Mouse (Mus musculus) hematopoietic stem cell, adult 5-6 weeks (primary cell): ENCODE results near the gene Gramd1c. TPM values are rescaled to one million over a fixed set of nuclear protein-coding genes. Genes with fewer than 3 reads are reported as not detected.
A peak's percentile ranks its signal among the peaks of the same experiment; 100 is the strongest.

Experiments
- ATAC-seq, 2 experiments: fragments of 125-278 bp in 1 of 2; replicated peaks in 1 of 2; 2 replicates each; pipeline ENCODE4 v1.8.0; 2016 to 2017; ENCODE audit warnings: inconsistent platforms in 2 of 2, mild to moderate bottlenecking in 2 of 2, moderate number of reproducible peaks in 2 of 2, low read depth in 1 of 2, moderate TSS enrichment in 1 of 2; ENCODE audit not compliant: low FRiP score in 2 of 2, poor library complexity in 2 of 2, severe bottlenecking in 2 of 2, insufficient read depth in 1 of 2, low TSS enrichment in 1 of 2
- total RNA-seq: library from RNA; stranded (forward); fragments of 172-1452, 232-1000 nt; gene quantifications from 2 replicates; pipeline ENCODE4 v1.2.3, GENCODE M21; 2017

Gene Gramd1c
- total RNA-seq, 1 experiment from 2014 or later = 6.2 TPM

DNA sequence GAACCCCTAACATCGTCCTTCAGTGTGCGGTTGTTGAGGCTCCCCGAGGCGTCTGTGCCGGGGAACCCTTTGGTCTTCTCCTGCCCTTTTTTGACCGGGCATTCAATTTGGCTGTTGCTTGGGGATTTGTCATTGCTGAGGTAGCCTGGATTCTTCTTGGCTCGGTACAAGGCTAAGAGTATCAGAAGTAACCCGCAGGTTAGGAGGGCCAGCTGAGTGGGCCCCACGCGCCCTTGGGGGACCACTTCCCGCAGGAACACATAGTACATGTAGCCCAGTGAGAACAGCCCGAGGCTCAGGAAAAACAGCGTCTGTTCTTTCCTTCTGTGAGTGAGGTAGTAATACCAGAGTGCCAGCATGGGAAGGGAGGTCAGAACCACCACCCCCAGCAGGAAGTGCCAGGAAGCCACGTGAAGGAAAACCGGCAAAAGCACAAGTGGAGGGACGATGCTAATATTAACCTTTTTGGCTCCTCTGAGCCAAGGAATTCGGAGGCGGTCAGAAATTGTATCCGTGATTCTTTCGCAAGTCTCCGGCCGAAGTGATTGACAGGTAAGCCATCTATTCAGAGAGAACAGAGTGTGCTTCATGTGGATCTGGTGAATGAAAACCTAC lies 89.4 kb downstream of the Gramd1c start:
- no peak for ATAC-seq

DNA sequence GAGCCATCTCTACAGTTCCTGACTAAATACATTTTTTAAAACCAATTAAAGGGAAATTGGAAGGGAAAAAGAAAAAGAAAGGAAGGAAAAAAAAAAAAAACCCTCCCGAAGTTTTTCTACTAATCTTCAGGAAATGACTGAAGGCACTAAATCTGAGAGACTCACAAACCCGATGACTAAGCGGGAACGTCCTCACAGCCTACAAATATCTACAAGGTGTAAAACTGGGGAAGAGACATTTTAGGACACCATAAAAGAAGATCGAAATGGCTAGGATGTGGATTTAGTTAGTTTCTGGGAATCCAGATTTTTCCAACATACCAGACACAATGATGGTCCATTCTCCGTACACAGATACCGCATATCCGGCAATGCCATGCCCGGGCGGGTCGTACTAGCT lies 90.0 kb downstream of the Gramd1c start:
- ATAC-seq = no peak

DNA sequence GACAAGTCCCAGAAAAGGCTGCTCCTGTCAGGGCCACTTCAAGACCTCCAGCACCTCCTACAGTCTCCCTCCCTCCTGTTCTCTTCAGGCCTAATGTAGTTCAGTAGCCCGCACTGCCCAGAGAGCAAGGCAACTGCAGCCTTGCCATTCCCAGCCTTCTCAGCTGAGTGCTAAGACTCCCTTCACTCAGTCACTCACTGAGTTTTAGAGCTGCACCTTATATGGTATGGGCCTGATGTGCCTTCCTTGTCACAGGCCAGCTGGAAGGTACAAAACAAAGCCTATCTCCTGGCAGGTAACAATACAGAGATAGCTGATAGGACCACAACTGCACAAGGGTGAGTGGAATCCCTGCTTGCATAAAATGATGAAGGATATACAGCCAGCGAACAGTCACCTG lies 90.8 kb downstream of the Gramd1c start:
- no peak for ATAC-seq

DNA sequence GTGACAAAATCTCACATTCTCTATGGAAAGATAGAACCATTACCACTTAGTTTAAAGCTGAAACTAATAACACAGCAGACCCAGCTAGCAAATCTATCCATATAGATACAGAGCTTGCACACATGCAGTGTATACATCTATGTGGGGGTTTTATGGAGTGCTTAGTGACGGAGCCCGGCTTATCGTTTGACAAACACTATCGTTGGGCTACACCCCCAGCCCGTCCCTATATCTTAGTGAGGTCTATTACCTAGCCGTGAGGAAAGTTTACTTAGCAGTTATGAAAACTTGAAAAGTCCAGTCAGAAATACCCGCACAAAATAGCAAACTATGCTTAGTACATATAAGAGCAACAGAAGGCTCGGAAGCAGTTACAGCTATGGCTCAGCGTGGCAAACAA lies 91.4 kb downstream of the Gramd1c start:
- ATAC-seq = no peak

DNA sequence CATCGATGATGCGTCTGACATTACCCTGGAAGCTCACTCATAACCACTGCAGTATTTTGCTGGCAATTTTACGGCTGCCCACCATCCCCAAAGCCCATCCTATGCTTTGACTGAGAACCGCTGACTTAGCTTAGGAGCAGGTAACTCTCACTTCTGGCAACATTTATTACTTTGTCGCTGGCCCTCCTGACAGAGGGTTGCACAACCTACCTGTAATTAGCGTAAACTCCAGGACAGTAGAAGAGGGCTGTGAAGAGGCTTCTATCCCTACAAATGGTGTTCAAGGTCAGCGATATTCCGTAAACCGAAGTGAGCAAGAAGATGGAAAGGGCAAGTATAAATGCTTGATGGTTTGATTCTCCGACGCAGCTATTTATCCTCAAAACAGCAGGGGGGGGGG lies 92.0 kb downstream of the Gramd1c start:
- ATAC-seq = no peak

DNA sequence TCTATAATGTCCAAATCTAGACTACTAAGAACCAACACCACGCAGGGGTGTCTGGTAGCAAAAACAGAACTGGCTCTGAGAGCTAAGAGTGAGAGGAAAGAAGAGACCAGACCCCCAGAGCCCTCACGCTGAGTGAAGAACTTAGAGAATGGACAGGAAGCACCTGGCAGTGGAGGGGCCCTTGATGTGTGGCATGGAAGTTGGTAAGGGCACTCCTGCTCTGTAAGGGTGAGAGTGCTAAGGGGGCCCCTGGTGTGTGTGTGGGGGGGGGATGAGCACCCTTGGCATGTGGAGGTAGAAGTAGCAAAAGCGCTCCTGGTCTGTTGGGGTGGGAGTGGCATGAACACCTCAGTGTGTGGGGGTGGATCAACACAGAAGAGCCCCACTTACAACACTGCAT lies 92.7 kb downstream of the Gramd1c start:
- ATAC-seq = peak; percentile 83

DNA sequence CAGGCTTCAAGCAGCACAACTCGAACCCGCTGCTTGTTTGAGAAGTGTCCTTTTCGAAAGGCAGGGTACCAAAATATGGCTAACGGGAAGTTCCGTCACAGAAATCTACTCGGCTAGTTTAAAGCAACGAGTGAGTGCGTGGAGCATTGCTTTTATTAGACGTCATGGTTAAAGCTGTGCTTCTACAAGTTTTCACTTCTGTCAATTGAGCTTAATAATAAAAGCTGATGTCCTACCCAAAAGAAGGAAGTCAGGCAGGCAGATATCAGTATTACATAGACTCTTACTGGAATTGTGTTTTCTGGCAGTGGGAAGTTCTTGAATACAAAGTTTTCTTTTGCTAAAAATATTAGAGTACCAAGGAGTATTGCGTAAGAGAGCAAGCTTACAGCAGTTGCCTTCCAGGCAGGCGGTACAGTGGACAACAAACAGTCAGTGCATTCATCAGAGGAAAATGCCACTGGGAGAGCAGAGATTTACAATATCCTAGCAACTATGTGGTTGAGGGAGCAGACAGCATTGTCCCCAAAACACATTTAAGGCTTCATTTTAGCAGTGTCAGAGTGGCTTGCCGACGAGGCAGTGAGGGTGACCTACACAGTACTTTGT lies 97.3 kb downstream of the Gramd1c start:
- ATAC-seq = no peak

DNA sequence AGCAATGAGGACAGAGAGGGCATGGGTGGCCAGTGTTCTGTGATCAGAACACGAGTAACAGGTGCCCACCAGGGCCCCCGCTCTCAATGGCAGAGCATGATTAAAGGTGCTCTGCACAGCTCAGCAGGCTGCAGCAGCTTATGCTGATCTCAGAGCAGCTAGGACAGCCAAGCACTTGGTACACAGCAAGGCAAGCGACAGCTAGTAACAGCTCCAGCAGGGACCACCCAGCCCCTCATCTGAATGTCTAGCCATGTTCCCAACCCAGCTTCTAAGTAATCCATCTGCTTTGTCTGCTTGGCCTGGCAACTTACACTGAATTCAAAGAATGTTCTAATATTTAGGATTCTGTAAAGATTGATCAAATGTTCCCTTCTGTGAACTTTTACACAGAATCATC lies 99.4 kb downstream of the Gramd1c start:
- ATAC-seq = no peak

DNA sequence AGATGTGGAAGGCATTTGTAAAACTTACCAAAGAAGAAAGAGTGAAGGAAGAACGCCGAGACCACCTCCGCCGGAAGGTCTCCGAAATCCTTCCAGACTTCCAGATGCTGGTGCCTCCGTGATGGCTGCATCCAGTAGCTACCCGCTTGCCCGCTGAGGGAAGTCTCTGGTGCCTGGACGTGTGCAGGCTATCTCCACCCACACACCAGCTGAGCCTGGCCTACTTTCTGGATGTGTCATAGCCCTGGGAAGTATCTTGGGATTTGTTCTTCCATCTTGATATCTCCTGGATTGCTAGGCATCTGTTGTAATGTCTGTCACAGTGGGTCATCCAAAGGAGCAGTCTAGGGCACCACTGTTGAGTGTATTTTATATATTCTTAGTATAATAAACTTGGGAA lies 99.9 kb downstream of the Gramd1c start:
- no peak for ATAC-seq

DNA sequence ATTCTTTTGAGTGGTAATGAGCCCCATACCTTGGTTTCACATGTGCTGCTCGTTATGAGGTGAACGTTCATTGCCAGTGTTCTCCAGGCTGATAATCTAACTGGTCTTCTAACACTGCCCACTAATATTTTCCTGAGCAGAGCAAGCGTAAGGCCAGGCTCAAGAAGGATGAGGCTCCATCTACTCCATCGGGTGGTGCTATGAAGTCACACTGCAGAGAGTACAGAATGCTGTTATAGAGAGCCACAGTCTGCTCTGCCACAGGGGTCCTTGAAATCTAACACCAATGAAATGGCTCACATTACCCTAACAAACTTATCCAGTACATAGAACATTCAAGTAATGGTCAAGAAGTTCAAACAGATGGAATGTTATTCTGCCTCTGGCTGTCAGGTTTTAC lies 105.1 kb downstream of the Gramd1c start:
- no peak for ATAC-seq

DNA sequence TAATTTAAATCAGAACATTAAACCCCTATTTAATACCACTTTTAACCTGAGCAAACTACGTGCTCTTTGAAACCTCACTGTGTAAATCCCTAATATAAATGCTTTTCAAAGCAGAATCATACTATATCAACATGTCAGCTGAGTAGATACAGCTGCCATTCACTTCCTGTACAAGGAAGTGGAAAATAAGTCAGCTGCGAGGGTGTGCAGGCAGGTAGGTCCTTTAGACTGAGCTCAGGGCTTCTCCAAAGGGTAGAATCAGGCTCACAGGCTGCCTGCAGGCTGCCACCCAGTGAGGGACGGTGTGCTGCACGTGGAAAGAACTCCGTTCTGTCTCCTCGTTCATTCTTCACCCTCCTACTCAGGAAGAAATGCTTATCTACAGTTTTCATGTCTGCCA lies 108.2 kb downstream of the Gramd1c start:
- ATAC-seq = no peak

DNA sequence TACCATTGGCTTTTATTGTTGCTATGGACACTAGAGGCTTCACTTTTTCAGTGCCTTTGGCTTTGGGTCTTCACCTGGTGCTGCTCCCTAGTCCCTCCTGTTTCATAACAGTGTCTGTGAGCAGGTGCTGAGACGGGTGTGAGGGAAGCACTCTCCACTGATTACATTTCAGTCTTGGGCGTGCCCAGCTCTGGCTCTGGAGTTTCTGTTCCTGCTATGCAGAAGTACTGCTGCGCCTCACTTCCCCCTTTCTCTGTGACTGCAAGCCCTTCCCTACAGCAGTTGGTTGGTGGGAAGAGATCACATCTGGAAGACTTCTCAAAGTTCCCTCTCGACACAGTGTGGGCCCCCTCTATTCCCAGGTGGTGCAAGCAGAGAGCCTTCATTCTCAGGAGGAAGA lies 111.6 kb downstream of the Gramd1c start:
- ATAC-seq = peak; percentile 75 to 88; a peak in 3 of 4 replicates

DNA sequence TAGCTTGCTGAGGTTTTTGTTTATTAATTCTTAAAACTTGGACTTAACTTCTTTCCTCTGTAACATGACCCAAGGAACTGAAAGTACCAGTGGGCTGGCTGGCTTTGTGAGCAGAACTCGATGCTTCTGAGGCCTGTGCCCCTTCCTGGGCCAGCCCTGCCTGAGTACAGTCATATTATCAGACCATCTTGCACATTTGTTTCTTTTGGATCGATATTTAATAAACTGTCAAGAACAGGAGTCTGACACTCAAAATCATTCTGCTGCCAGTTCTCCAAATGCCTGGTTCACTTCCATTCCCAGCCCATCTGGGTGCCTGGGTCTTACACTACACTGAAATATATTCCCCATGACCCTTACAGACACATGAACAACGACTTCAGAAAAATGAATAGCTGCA lies 117.3 kb downstream of the Gramd1c start:
- ATAC-seq = no peak

DNA sequence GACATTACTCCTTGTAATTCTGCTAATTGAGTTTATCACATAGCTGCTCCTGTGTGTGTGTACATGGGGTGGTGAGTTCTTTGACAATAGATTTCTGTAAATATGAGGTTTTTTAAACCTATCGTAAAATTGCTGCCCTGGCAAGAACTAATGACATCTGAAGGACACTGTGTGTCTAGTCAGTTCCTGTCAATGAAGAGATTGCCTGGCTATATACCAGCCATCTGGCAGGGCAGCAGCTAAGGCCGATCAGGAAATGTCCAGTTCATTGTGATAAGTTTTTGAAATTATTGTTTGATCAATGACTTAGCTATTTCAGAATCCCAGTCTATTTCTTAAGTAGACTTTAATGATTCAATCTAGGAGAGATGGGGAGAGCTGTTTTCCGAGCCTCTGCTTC lies 117.8 kb downstream of the Gramd1c start:
- ATAC-seq = no peak

DNA sequence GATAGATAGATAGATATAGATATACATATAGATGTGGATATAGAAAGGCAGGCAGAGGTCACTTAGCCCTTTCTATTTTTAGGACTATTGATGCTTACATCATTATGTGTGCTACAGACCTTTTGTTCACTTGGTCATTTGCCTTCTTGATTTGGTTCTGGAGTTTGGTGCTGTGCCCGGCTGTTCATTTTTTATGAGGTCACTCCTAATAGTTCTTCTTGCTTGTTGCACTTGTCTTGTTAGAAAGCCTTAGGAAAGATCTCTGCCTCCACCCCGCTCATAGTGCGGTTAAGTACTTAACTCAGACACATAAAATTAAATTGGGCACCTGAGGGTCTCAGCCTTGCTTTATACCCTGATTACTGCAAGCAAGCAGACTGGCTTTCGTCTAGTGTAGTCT lies 122.3 kb downstream of the Gramd1c start:
- ATAC-seq = no peak

DNA sequence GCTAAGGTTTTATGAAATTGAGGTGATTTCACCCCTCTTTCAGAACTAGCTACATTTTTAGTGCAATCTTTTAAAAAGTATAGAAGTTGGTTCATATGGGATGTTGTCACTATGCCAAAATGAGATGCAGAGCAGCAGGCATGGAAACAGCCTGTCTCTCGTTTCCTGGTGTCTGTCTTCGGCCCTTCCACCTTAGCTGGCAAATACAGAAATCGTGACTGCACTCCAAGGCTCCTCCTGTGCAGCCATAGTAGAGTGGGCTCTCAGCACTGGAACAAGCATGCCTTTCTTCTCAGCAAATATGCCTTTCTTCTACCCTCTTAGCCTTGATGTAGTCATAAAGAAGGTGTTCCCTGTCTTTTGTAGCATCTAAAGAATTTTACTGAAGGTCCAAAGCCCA lies 127.3 kb downstream of the Gramd1c start:
- ATAC-seq = no peak

DNA sequence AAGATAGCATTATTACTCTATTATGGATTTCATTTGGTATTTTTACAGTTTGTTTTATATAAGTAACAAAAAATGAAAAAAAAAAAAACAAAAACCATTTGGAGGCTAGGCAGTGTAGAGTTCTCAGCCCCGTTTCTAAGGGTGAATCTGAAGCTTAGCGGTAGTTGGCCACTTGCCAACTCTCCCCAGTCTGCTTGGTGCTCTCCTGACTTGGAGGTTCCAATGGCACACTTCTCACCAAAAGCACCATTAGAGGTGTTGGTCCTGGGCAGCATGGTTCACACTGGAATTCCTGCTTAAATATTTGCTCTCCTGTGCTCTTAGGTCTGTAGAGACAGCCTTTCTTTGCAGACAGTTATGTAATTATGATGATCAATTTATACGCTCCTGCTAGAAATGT lies 127.8 kb downstream of the Gramd1c start:
- no peak for ATAC-seq

DNA sequence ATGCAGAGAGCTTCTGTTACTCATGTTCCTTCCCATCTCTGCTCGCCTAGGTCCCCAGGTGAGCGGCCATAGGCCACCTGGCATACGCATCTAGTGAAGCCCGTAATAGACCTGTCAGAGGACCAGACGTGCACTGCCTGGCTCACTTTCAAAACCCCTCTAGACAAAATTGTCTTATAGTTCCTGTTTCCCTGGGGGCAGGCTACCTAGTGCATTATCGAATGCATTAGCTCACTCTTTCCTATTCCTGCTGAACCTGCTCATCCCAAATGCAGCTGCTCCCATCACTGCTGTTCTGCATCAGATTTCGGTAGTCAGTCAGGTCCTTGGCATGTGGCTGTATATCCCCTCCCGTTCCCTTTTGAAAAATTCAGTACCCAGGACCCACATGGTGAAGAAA lies 128.3 kb downstream of the Gramd1c start:
- no peak for ATAC-seq

DNA sequence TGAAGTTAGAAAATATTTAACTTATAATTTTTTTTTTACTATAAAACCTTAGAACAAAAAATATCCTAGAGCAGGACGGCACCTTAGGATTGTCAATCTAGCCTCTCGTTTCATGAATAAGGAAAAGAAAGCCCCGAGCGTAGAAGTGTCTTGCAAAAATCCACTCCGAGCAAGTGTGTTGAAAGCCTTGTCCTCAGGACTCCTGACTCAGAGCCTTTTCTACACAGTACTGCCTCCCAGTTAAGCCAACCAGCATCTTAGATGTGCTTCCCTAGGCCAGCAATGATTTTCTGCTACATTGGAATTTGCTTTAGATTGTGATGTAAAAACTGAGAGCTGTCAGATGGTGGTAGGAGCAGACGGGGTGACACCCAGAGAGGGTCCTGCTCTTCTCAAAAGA lies 130.1 kb downstream of the Gramd1c start:
- no peak for ATAC-seq
